Mouse (Mus musculus) embryonic fibroblast, embryonic 13.5 days (primary cell): ENCODE data around the gene Pmm2. TPM values are rescaled to one million over a fixed set of nuclear protein-coding genes. Genes with fewer than 3 reads are reported as not detected.

Source experiments
- H3K27ac ChIP-seq: 2 replicates; pipeline ENCODE4 v1.5.1; 2012; ENCODE audit warnings: low read length, control low read depth, inconsistent platforms; ENCODE audit not compliant: insufficient read depth
- H3K4me1 ChIP-seq: 2 replicates; pipeline ENCODE4 v1.6.1; 2011; ENCODE audit warnings: low read length; ENCODE audit not compliant: control insufficient read depth, insufficient read depth
- H3K4me3 ChIP-seq: 2 replicates; pipeline ENCODE4 v1.5.1; 2011; ENCODE audit warnings: mild to moderate bottlenecking, control low read depth, low read length; ENCODE audit not compliant: insufficient read depth
- CTCF ChIP-seq: IDR thresholded peaks from 2 replicates; pipeline ENCODE4 v1.5.1; 2011; ENCODE audit warnings: mild to moderate bottlenecking, control low read depth, low read length, moderate library complexity, borderline replicate concordance; ENCODE audit not compliant: insufficient read depth
- POLR2A ChIP-seq: IDR thresholded peaks from 2 replicates; pipeline ENCODE4 v1.6.1; 2011; ENCODE audit warnings: low read depth, mild to moderate bottlenecking, control low read depth, low read length, moderate library complexity
- polyA plus RNA-seq: library from polyadenylated mRNA; stranded (reverse); fragments of >200 nt; gene quantifications from 2 replicates; pipeline ENCODE4 v1.2.4, GENCODE M21; 2011; ENCODE audit warnings: low read depth; ENCODE audit not compliant: missing spikeins, insufficient read length

The Pmm2 gene
- polyA plus RNA-seq: 46.7 and 52.7 TPM in 2 replicates

DNA sequence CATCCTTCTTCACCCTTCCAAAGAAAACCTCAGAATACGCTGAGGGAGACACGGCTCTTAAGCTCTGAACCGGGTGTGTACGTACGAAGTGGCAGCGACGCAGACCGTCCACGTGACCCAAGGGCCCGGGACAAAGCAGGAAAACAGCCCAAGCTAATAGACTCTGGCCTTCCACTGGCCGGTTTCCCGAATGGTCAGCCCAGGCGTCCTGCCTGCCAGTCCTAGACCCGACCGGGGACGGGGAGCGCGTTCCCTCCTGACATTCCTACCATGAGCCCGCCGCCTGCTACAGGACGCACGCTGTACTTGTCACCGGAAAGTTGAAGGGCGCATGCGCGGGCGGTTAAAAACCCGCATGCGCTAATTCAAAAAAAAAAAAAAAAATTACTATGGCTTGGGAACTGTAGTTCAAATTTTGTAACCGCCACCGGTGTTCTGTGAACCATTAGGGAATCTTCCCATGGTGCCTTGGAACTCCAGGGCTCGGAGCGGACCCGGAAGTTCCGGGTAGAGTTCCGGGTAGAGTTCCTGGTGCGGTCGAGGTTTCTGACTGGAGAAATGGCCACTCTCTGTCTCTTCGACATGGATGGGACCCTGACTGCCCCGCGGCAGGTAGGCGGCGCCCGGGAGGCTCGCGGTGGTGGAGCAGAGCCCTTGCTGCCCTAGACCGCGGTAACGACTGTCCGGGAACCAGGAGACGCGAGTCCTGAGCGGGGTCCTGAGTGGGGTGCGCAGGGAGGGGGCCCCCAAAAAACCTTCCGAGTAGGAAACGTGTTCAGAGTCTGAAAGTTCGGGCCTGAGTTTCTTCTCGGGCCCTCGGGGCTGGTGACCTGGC, at the start of gene Pmm2, which contains the start of gene Tmem186:
Gene Pmm2, plus strand, starts transcription at position 458 of the 835 bp plus-strand sequence.
Gene Tmem186, minus strand, starts transcription at position 496 of the 835 bp plus-strand sequence.
- Histone ChIP-seq H3K4me1 (no peaks in the 10 kb centered on the region), H3K27ac (peak within 1 kb of the TSS; percentile 77), H3K4me3 (peak within 1 kb of the TSS; percentile 74)
- TF ChIP-seq POLR2A (peak; percentile 63), CTCF (no peak)

DNA sequence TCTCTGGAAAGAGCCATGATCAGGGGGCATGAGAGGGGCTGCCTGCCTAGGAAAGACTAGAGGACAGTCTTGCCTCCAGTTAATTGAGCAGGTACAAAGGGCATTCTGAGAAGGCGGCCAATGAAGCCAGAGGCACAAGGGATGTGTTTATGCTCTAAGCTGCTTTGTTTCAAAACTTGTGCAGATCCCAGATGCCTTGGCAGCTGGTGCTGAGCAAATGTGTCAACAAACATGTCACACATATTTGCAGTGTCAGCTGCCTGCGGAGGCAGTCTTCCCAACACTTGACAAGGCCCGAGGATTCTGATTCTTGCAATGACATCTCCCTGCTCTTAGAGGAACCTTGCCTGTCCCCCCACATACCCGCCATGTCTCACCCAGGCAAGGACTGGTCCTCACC, 42.1 kb upstream of the Pmm2 start:
- H3K4me3 ChIP-seq: no peak overlapping the region
- no peaks in the 10 kb centered on the region for H3K4me1 ChIP-seq
- TF ChIP-seq CTCF (no peak), POLR2A (no peak)

DNA sequence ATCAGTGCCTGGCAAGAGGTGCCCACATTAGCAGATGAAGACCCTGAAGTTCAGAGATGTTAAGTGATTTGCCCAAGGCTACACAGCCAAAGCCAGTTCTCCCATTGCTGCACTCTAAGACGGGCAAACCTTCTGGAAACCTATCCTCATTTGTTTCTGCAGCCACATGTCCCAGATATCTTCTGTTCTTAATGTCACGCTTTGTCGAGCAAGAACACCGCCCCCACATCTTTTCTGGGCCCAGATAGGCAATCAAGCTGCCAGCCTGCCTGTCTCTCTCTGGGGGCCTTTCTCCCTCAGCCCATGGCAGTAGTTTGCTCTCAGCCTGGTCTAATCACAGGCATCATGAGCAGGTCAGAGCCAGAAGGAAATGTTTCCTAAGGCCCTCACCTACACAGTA, 41.1 kb upstream of the Pmm2 start:
- TF ChIP-seq POLR2A (no peak), CTCF (no peak)
- Histone ChIP-seq H3K4me3 (no peak overlapping the region), H3K27ac (no peak overlapping the region), H3K4me1 (no peaks in the 10 kb centered on the region)

More for the DNA sequence above, 42.1 kb upstream of the Pmm2 start:
- H3K27ac ChIP-seq: no peak overlapping the region

DNA sequence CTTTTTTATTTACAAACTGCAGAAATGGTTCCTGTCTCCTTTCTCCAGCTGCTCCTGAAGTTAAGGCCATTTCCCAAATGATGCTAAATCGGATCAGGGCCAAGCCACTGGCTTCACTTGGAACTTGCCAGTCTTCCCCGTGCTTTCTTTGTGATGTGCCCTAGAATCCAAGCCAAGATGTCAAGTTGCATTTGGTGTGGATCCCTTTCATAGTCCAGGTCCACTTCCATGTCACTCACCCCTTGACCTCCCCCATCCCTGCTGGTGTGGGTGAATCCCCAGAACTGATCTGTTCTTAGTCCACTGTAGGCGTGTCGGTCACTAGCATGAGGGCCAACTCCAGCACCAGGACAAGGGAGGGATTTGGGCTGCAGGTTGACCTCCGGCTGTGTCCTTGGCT, 40.0 kb upstream of the Pmm2 start:
- Histone ChIP-seq H3K4me3 (no peak overlapping the region), H3K4me1 (no peaks in the 10 kb centered on the region), H3K27ac (no peak overlapping the region)
- TF ChIP-seq POLR2A (no peak), CTCF (no peak)

DNA sequence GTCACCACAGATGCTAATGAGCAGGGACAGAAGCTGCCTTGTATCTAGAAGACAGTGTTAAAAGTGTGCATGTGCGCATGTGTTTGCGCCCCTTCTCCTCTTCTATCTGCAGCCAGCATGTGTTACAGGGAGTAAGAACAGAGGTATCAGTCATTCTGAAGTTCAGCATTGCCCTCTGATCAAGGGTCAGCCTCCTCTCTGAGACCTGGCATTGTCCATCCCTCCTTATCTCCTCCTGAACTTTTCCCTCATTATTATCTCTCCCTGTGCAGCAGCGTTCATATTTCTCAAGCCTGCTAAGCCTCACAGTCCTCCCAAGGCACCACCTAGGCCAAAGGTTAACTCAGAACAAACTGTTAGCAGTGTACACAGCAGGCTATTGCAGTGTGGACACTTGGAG, 33.7 kb upstream of the Pmm2 start:
- Histone ChIP-seq H3K4me3 (no peak overlapping the region), H3K4me1 (no peaks in the 10 kb centered on the region), H3K27ac (no peak overlapping the region)
- TF ChIP-seq POLR2A: no peak

DNA sequence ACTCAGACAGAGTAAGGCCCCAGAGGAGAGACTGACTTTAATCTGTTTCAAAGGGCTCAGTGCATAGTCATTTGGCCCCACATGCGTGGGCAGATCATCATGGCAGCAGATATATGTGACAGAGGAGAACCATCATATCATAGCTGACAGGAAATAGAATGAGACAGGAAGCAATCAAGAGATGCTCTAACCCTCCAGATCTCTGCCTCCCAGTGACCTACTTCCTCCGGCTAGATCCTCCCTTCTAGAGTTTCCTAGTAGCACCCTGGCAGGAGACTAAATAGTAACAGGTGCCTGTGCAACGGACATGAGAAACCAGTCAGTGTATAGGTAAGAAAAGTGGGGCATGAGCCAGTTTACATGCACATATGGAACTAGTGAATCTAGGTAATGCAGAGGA, 27.1 kb upstream of the Pmm2 start:
- TF ChIP-seq CTCF: no peak
- no peak for TF ChIP-seq POLR2A
- H3K4me1 ChIP-seq: no peaks in the 10 kb centered on the region
- H3K27ac ChIP-seq: no peak overlapping the region
- H3K4me3 ChIP-seq: no peak overlapping the region

DNA sequence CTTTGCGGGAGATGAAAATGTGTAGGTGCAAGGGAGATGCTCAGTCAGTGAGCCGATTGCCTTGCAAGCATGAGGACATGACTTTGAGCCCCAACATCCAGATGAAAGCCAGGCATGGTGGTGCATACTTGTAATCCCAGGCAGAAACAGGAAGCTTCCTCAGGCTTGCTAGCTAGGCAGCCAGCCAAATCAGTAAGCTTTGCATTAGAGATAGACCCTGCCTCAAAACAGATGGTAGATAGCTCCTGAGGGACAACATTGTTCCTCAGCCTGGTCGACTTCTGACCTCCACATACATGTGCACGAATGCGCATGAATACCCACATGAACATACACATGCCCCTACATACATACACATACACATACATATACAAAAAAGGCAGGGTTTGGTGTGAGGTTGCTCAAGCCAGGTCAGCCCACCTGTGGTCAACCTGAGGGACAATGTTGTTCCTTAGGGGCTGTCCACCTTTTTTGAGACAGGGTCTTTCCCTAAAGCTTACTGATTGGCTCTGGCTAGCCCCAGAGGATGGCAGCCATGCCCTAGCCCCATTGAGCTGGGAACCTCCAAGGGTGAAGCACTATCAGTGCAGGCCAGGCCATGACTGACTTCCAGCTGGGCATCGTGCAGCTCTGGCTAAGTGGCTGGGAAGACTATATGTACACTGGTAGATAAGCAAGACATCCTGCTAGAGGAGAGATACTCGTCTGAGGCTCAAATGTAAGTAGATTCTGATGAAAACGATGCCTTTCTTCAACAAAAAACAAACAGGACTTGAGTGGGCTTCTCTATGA, 25.1 kb upstream of the Pmm2 start:
- Histone ChIP-seq H3K27ac (no peak overlapping the region), H3K4me1 (no peaks in the 10 kb centered on the region), H3K4me3 (no peak overlapping the region)
- TF ChIP-seq CTCF (no peak), POLR2A (no peak)

DNA sequence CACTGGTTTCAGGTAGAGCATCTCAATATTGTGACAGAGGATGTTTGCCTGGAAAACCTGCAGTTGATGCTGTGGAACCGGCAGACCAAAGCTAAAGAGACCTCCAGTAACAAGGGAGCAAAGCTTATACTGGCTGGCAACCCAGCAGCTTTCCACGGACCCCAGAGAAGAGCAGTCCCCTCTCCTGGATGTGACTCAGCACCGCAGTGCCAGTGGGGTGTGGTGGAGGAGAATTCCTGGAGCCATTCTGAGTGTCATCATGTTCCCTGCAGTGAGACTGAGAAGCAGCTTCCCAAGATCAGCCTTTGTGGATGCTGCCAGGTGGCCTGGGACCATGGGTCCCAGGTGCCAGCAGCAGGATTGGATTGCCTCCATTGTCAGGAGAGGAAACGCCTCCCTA, 24.4 kb upstream of the Pmm2 start:
- no peak overlapping the region for H3K4me3 ChIP-seq
- no peak for TF ChIP-seq POLR2A
- TF ChIP-seq CTCF: no peak
- no peak overlapping the region for H3K27ac ChIP-seq

DNA sequence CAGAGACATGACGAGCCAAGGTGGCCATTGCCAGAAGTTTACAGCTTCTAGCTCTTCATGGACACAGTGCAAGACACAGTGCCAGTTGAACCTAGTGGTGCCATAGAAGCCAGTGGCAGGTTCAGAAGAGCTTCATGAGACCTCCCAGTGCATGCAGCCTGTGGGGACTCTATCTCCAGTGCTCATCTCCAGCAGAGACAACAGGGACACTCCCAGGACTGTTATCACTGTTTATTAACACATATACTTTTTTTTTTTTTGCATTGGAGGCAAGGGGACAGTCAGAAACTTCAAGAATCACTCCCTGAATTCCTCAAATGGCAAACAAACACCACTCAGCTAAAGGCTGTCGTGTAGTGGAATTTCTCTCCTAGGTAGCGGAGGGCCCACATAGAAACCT, 24.0 kb upstream of the Pmm2 start:
- H3K4me1 ChIP-seq: no peaks in the 10 kb centered on the region
- no peak overlapping the region for H3K4me3 ChIP-seq
- H3K27ac ChIP-seq: no peak overlapping the region
- no peak for TF ChIP-seq POLR2A
- TF ChIP-seq CTCF: no peak

More for the DNA sequence above, 24.4 kb upstream of the Pmm2 start:
- H3K4me1 ChIP-seq: no peaks in the 10 kb centered on the region
